Mouse (Mus musculus) MEL (cell line): ENCODE results near the gene Wdr61. TPM values are rescaled to one million over a fixed set of nuclear protein-coding genes. Genes with fewer than 3 reads are reported as not detected.

Experiments
- DNase-seq: peaks from one replicate; pipeline ENCODE4 v3.0.0; 2011; ENCODE audit warnings: low read depth, low spot score
- H3K27ac ChIP-seq: 2 replicates; pipeline ENCODE4 v1.5.1; 2012; ENCODE audit warnings: low read depth, mild to moderate bottlenecking, control low read depth, low read length, moderate library complexity; ENCODE audit not compliant: control insufficient read depth
- H3K27me3 ChIP-seq, 2 experiments: fragments of 150-350 bp in 1 of 2; sonication (generic) in 1 of 2; 2 replicates each; pipeline ENCODE4 v1.6.1; 2012; ENCODE audit warnings: low read length in 2 of 2, mild to moderate bottlenecking in 2 of 2, improper control_type of control experiment in 1 of 2, moderate library complexity in 1 of 2; ENCODE audit not compliant: insufficient read depth in 2 of 2, control insufficient read depth in 1 of 2
- H3K36me3 ChIP-seq, 2 experiments: 2 replicates each; pipeline ENCODE4 v1.6.1; 2012 to 2014; ENCODE audit warnings: low read length in 2 of 2, improper control_type of control experiment in 1 of 2, inconsistent platforms in 1 of 2, mild to moderate bottlenecking in 1 of 2; ENCODE audit not compliant: insufficient read depth in 2 of 2, control insufficient read depth in 1 of 2
- H3K4me1 ChIP-seq, 2 experiments: fragments of 150-350 bp in 1 of 2; sonication (generic) in 1 of 2; 2 replicates each; pipeline ENCODE4 v1.6.1; 2012; ENCODE audit warnings: low read length in 2 of 2, improper control_type of control experiment in 1 of 2, mild to moderate bottlenecking in 1 of 2; ENCODE audit not compliant: insufficient read depth in 2 of 2, control insufficient read depth in 1 of 2
- H3K4me3 ChIP-seq, 2 experiments: fragments of 150-350 bp in 1 of 2; sonication (generic) in 1 of 2; 2 replicates each; pipeline ENCODE4 v1.5.1; 2012; ENCODE audit warnings: low read depth in 2 of 2, low read length in 2 of 2, mild to moderate bottlenecking in 2 of 2, moderate library complexity in 2 of 2, control low read depth in 1 of 2, improper control_type of control experiment in 1 of 2; ENCODE audit not compliant: control insufficient read depth in 1 of 2, insufficient read depth in 1 of 2
- H3K79me2 ChIP-seq: 2 replicates; pipeline ENCODE4 v1.6.1; 2012; ENCODE audit warnings: mild to moderate bottlenecking, low read length, moderate library complexity; ENCODE audit not compliant: control insufficient read depth, poor library complexity, insufficient read depth
- H3K9ac ChIP-seq: 2 replicates; pipeline ENCODE4 v1.6.1; 2012; ENCODE audit warnings: low read depth, mild to moderate bottlenecking, control low read depth, low read length, moderate library complexity; ENCODE audit not compliant: control insufficient read depth, poor library complexity, severe bottlenecking
- H3K9me3 ChIP-seq: fragments of 150-350 bp; sonication (generic); replicated peaks from 2 replicates; pipeline ENCODE4 v1.6.1; 2012; ENCODE audit warnings: mild to moderate bottlenecking, low read length, improper control_type of control experiment, moderate library complexity; ENCODE audit not compliant: insufficient read depth
- CHD2 ChIP-seq: IDR thresholded peaks from 2 replicates; pipeline ENCODE4 v1.6.1; 2011; ENCODE audit warnings: low read length, improper control_type of control experiment
- CTCF ChIP-seq, 3 experiments: IDR thresholded peaks in 2 of 3; conservative IDR thresholded peaks in 1 of 3; 2 replicates each; pipeline ENCODE4 v1.5.1; 2011 to 2012; ENCODE audit warnings: low read length in 3 of 3, low read depth in 2 of 3, mild to moderate bottlenecking in 2 of 3, improper control_type of control experiment in 1 of 3, inconsistent platforms in 1 of 3, mixed read lengths in 1 of 3, moderate library complexity in 1 of 3; ENCODE audit not compliant: control insufficient read depth in 1 of 3, insufficient read depth in 1 of 3, poor library complexity in 1 of 3, severe bottlenecking in 1 of 3
- E2F4 ChIP-seq: IDR thresholded peaks from 2 replicates; pipeline ENCODE4 v1.6.1; 2011; ENCODE audit warnings: low read depth, low read length, improper control_type of control experiment, borderline replicate concordance
- ELF1 ChIP-seq: IDR thresholded peaks from 2 replicates; pipeline ENCODE4 v1.6.1; 2014; ENCODE audit warnings: low read depth, mild to moderate bottlenecking, inconsistent platforms, low read length, improper control_type of control experiment, moderate library complexity
- ETS1 ChIP-seq: IDR thresholded peaks from 2 replicates; pipeline ENCODE4 v1.6.1; 2012; ENCODE audit warnings: low read depth, mild to moderate bottlenecking, inconsistent platforms, low read length, improper control_type of control experiment, moderate library complexity
- GABPA ChIP-seq: IDR thresholded peaks from 2 replicates; pipeline ENCODE4 v1.6.1; 2012; ENCODE audit warnings: low read depth, mild to moderate bottlenecking, inconsistent platforms, low read length, improper control_type of control experiment, moderate library complexity
- GATA1 ChIP-seq: IDR thresholded peaks from 2 replicates; pipeline ENCODE4 v1.6.1; 2011; ENCODE audit warnings: low read depth, low read length, improper control_type of control experiment
- HCFC1 ChIP-seq: IDR thresholded peaks from 2 replicates; pipeline ENCODE4 v1.6.1; 2012; ENCODE audit warnings: low read depth, mild to moderate bottlenecking, inconsistent platforms, low read length, improper control_type of control experiment, moderate library complexity
- KAT2A ChIP-seq: conservative IDR thresholded peaks from 2 replicates; pipeline ENCODE4 v1.6.1; 2012; ENCODE audit warnings: low read depth, low read length, improper control_type of control experiment, inconsistent platforms
- MAFK ChIP-seq: IDR thresholded peaks from 2 replicates; pipeline ENCODE4 v1.6.1; 2011; ENCODE audit warnings: low read depth, mild to moderate bottlenecking, low read length, improper control_type of control experiment, borderline replicate concordance
- MAX ChIP-seq: IDR thresholded peaks from 2 replicates; pipeline ENCODE4 v1.6.1; 2011; ENCODE audit warnings: low read length, improper control_type of control experiment
- MAZ ChIP-seq: IDR thresholded peaks from 2 replicates; pipeline ENCODE4 v1.6.1; 2012; ENCODE audit warnings: low read depth, mild to moderate bottlenecking, inconsistent platforms, low read length, improper control_type of control experiment
- MEF2A ChIP-seq: IDR thresholded peaks from 2 replicates; pipeline ENCODE4 v1.6.1; 2014; ENCODE audit warnings: low read depth, mild to moderate bottlenecking, inconsistent platforms, low read length, improper control_type of control experiment; ENCODE audit not compliant: poor library complexity, insufficient replicate concordance, severe bottlenecking; ENCODE audit errors: extremely low read depth
- MXI1 ChIP-seq: IDR thresholded peaks from 2 replicates; pipeline ENCODE4 v1.6.1; 2011; ENCODE audit warnings: mild to moderate bottlenecking, low read depth, low read length, improper control_type of control experiment
- POLR2AphosphoS2 ChIP-seq: IDR thresholded peaks from 2 replicates; pipeline ENCODE4 v1.6.1; 2011; ENCODE audit warnings: low read length, improper control_type of control experiment
- POLR2AphosphoS5 ChIP-seq: IDR thresholded peaks from 2 replicates; pipeline ENCODE4 v1.6.1; 2012; ENCODE audit warnings: low read depth, borderline replicate concordance, mild to moderate bottlenecking, inconsistent platforms, low read length, moderate library complexity, mixed read lengths
- RAD21 ChIP-seq: IDR thresholded peaks from 2 replicates; pipeline ENCODE4 v1.6.1; 2011; ENCODE audit warnings: mild to moderate bottlenecking, low read depth, low read length, improper control_type of control experiment
- RCOR1 ChIP-seq: IDR thresholded peaks from 2 replicates; pipeline ENCODE4 v1.6.1; 2012; ENCODE audit warnings: low read depth, mild to moderate bottlenecking, inconsistent platforms, low read length, improper control_type of control experiment
- TBP ChIP-seq: IDR thresholded peaks from 2 replicates; pipeline ENCODE4 v1.8.0; 2011; ENCODE audit warnings: low read depth, low read length, improper control_type of control experiment
- USF1 ChIP-seq: IDR thresholded peaks from 2 replicates; pipeline ENCODE4 v1.6.1; 2014; ENCODE audit warnings: low read depth, mild to moderate bottlenecking, inconsistent platforms, low read length, improper control_type of control experiment, moderate library complexity
- ZKSCAN1 ChIP-seq: IDR thresholded peaks from 2 replicates; pipeline ENCODE4 v1.6.1; 2012; ENCODE audit warnings: low read depth, mild to moderate bottlenecking, inconsistent platforms, low read length, improper control_type of control experiment, moderate library complexity
- ZMIZ1 ChIP-seq: IDR thresholded peaks from 2 replicates; pipeline ENCODE4 v1.6.1; 2012; ENCODE audit warnings: low read depth, mild to moderate bottlenecking, inconsistent platforms, low read length, improper control_type of control experiment, moderate library complexity
- polyA plus RNA-seq, 2 experiments: library from polyadenylated mRNA; stranded (reverse) in 1 of 2; unstranded in 1 of 2; fragments of >175 nt in 1 of 2; fragments of >200 nt in 1 of 2; gene quantifications; 2 replicates each; pipeline versions ENCODE4 v1.2.1 to v1.2.4; 2012; ENCODE audit warnings: low replicate concordance in 2 of 2, low read depth in 1 of 2; ENCODE audit not compliant: insufficient read length in 2 of 2, insufficient read depth in 1 of 2, missing spikeins in 1 of 2
- total RNA-seq: library from RNA; depleted of rRNA; stranded (reverse); fragments of 300-350 nt; gene quantifications from 2 replicates; pipeline ENCODE4 v1.2.3, GENCODE M21; 2012

Gene Wdr61
- total and polyA plus RNA-seq, 3 experiments: 182 to 217 TPM; not detected in 1

DNA sequence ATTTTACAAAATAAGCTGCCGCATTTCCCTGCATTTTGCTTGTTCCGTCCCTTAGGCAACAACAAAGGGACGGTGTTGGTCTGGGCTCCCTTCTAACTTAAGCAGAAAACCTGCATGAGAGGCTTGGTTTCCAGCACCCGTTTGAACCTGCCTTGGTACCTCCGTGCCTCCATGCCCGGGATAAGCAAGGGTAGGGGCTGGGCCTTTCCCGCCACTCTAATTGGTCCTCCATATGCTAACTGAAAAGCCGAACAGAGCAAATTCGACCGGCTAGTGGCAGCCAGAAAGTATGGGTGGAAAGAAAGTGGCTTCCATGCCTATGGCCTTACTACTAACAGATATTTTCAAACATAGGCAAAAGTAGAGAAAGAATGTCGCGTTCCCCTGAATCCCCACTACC lies 29.8 kb upstream of the Wdr61 start:
- H3K27me3 ChIP-seq: peaks cover 4 to 6% of the 10 kb centered on the region in 2 experiments; a peak in 3 of 4 replicates

DNA sequence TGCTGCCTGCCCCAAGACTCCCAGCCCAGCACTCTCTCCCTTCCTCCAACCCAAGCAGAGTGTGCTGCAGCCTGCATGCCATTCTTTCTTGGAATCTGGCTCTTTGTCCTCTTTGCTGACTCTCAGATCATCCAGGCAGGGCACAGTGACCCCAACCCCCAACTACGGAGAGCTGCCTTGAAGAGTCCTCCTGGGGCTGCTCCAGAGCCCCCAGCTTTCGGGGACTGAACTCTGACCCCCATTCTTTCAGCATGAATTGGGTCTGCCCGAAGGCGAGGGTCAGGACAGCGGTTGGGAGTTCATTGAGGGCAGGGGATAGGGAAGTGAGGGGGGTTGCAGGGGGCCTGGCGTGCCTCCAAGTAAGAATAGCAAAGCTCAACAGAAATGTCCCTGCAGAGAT lies 25.3 kb upstream of the Wdr61 start:
- Histone ChIP-seq H3K4me3 (no peak overlapping the region), H3K36me3 (no peaks in the 10 kb centered on the region), H3K4me1 (no peaks in the 10 kb centered on the region), H3K79me2 (no peaks in the 10 kb centered on the region), H3K27me3 (peaks cover 2 to 9% of the 10 kb centered on the region in 2 experiments; a peak in 2 of 4 replicates), H3K9ac (no peak overlapping the region)
- TF ChIP-seq POLR2AphosphoS2 (no peak), POLR2AphosphoS5 (no peak), CHD2 (no peak), ETS1 (no peak), ZKSCAN1 (no peak), ZMIZ1 (no peak), HCFC1 (no peak), RCOR1 (no peak), MEF2A (no peak), USF1 (no peak)
- TF ChIP-seq, all 39 proteins: peak for 0
- no peak for DNase-seq
- H3K27ac ChIP-seq: no peak overlapping the region
- no peaks in the 10 kb centered on the region for H3K9me3 ChIP-seq

More for the DNA sequence above, 29.8 kb upstream of the Wdr61 start:
- H3K9ac ChIP-seq: no peak overlapping the region
- H3K4me1 ChIP-seq: no peaks in the 10 kb centered on the region
- H3K9me3 ChIP-seq: no peaks in the 10 kb centered on the region
- TF ChIP-seq MEF2A: no peak
- TF ChIP-seq MAX: no peak
- TF ChIP-seq GABPA: no peak
- no peak for TF ChIP-seq ZMIZ1
- TF ChIP-seq CTCF (IDR thresholded peaks at IDR 0.05 in 2 of 3, conservative IDR thresholded peaks at IDR 0.05 in 1 of 3; ENCODE audit: control insufficient read depth in 1 of 3, insufficient read depth in 1 of 3, low read depth in 2 of 3, low read length in 3 of 3, poor library complexity in 1 of 3, severe bottlenecking in 1 of 3): no peak
- no peak for TF ChIP-seq E2F4
- TF ChIP-seq RAD21: no peak
- no peak for TF ChIP-seq GATA1
- TF ChIP-seq CHD2: no peak
- no peak for TF ChIP-seq POLR2AphosphoS2
- TF ChIP-seq MXI1: no peak
- TF ChIP-seq MAZ: no peak
- TF ChIP-seq MAFK: no peak
- no peak for TF ChIP-seq ELF1
- TF ChIP-seq TBP: no peak
- TF ChIP-seq KAT2A: no peak
- H3K79me2 ChIP-seq: no peaks in the 10 kb centered on the region
- no peak for DNase-seq
- no peak overlapping the region for H3K27ac ChIP-seq
- no peak overlapping the region for H3K4me3 ChIP-seq
- H3K36me3 ChIP-seq: no peaks in the 10 kb centered on the region
